In genomic region chr16:57243858-57244248, GRCm38 (mm10) we compare ENCODE assay signal across 8 mouse cellular contexts. TPM values are rescaled to one million over a fixed set of nuclear protein-coding genes. Genes with fewer than 3 reads are reported as not detected.
A peak's percentile ranks its signal among the peaks of the same experiment; 100 is the strongest.
DNase-seq lines count a peak whose midpoint lies in the region; ATAC-seq lines count a peak whose summit lies in the region.

No protein-coding gene starts in this region.

- peak; percentile 71 for DNase-seq in liver
- peak; percentile 72 for DNase-seq in embryo, embryonic 11.5 days (ENCODE audit: low read depth, low spot score)
- DNase-seq in natural killer cell, adult 2 months (ENCODE audit: low spot score in 2 of 2): peak; percentile 41 to 71
- DNase-seq in splenic B cell, adult 2 months (ENCODE audit: low read depth, low spot score): peak; percentile 84

- no peak overlapping the region for H3K4me3 ChIP-seq in liver, embryonic 12.5 days
- H3K4me3 ChIP-seq in kidney, embryonic 14.5 days (ENCODE audit: low read length): no peak overlapping the region
- H3K4me3 ChIP-seq in limb, embryonic 15.5 days: no peak overlapping the region

- no peak for ATAC-seq in liver, embryonic 12.5 days
- peak; percentile 53 for ATAC-seq in granulocyte monocyte progenitor cell, adult 5-6 weeks (replicated peaks; ENCODE audit: poor library complexity, severe bottlenecking)
- peak; percentile 64 for ATAC-seq in kidney, embryonic 14.5 days (ENCODE audit: low FRiP score, low TSS enrichment)
- 0 out of 2 replicates have a peak, but pooled peaks have one; percentile 44 for ATAC-seq in limb, embryonic 15.5 days (ENCODE audit: insufficient number of reproducible peaks, low FRiP score, low TSS enrichment, low read depth)

- no peaks in the 10 kb centered on the region for H3K36me3 ChIP-seq in liver, embryonic 12.5 days
- H3K36me3 ChIP-seq in kidney, embryonic 14.5 days (ENCODE audit: control insufficient read depth, insufficient read depth, low read length): no peaks in the 10 kb centered on the region
- H3K36me3 ChIP-seq in limb, embryonic 15.5 days: no peaks in the 10 kb centered on the region
- H3K36me3 ChIP-seq in splenic B cell, adult 2 months (ENCODE audit: control insufficient read depth, insufficient read depth, low read length, poor library complexity, severe bottlenecking): no peaks in the 10 kb centered on the region

- no peak overlapping the region for H3K9ac ChIP-seq in liver, embryonic 12.5 days
- no peak overlapping the region for H3K9ac ChIP-seq in kidney, embryonic 14.5 days (ENCODE audit: low read depth, low read length)
- H3K9ac ChIP-seq in limb, embryonic 15.5 days: no peak overlapping the region

- H3K9me3 ChIP-seq in liver, embryonic 12.5 days (replicated peaks): no peaks in the 10 kb centered on the region
- no peaks in the 10 kb centered on the region for H3K9me3 ChIP-seq in kidney, embryonic 14.5 days (ENCODE audit: control insufficient read depth, low read length)
- H3K9me3 ChIP-seq in limb, embryonic 15.5 days: no peaks in the 10 kb centered on the region

- H3K27me3 ChIP-seq in liver, embryonic 12.5 days (replicated peaks): no peaks in the 10 kb centered on the region
- H3K27me3 ChIP-seq in kidney, embryonic 14.5 days (ENCODE audit: control insufficient read depth, insufficient read depth, low read length): no peaks in the 10 kb centered on the region
- H3K27me3 ChIP-seq in limb, embryonic 15.5 days: no peaks in the 10 kb centered on the region
- no peaks in the 10 kb centered on the region for H3K27me3 ChIP-seq in splenic B cell, adult 2 months (ENCODE audit: control insufficient read depth, insufficient read depth, low read length, poor library complexity, severe bottlenecking)

- no peaks in the 10 kb centered on the region for H3K4me1 ChIP-seq in liver, embryonic 12.5 days
- H3K4me1 ChIP-seq in kidney, embryonic 14.5 days (ENCODE audit: control insufficient read depth, insufficient read depth, low read length): no peaks in the 10 kb centered on the region
- 0 out of 2 replicates have a peak, but pooled peaks cover 6% of the 10 kb centered on the region for H3K4me1 ChIP-seq in limb, embryonic 15.5 days

- no peak overlapping the region for H3K4me2 ChIP-seq in liver, embryonic 12.5 days
- H3K4me2 ChIP-seq in kidney, embryonic 14.5 days (replicated peaks; ENCODE audit: low read depth, low read length): no peak overlapping the region
- no peak overlapping the region for H3K4me2 ChIP-seq in limb, embryonic 15.5 days

- no peak overlapping the region for H3K27ac ChIP-seq in liver, embryonic 12.5 days
- H3K27ac ChIP-seq in kidney, embryonic 14.5 days (ENCODE audit: low read depth, low read length): no peak overlapping the region
- H3K27ac ChIP-seq in limb, embryonic 15.5 days: 0 out of 2 replicates have a peak overlapping the region, but pooled peaks have one; percentile 62

- WGBS in liver, embryonic 12.5 days (ENCODE audit: insufficient replicate concordance): 4% methylated on average over 6 of the region's 6 CpGs
- WGBS in kidney, embryonic 14.5 days: 8% methylated on average over 6 of the region's 6 CpGs
- WGBS in limb, embryonic 15.5 days: 9% methylated on average over 6 of the region's 6 CpGs

RNA-seq across cellular contexts. Expression of gene Tbc1d23, which starts 12.5 kb away (rescaled TPM):
- 7.5 and 8.2 TPM in 2 replicates for polyA plus RNA-seq in liver, embryonic 12.5 days (2016; fragmentation: Nextera tagmentation; extraction: Ambion mirVana)
- 28.2 and 36.4 TPM in 2 replicates for total RNA-seq in granulocyte monocyte progenitor cell, adult 5-6 weeks (2014; fragmentation: Nextera tagmentation)
- total RNA-seq in granulocyte monocyte progenitor cell, adult 5-6 weeks (2017): 42.3 and 45.7 TPM in 2 replicates
- 28.1 and 31.2 TPM in 2 replicates for polyA plus RNA-seq in kidney, embryonic 14.5 days (2014; fragmentation: Nextera tagmentation; extraction: Ambion mirVana)
- polyA plus RNA-seq in limb, embryonic 15.5 days (2015; fragmentation: Nextera tagmentation; extraction: Ambion mirVana): 34.6 and 36.3 TPM in 2 replicates

RNA-seq across cellular contexts. Expression of gene Tmem30c, which starts 48.8 kb away (rescaled TPM):
- not detected in 2 replicates for polyA plus RNA-seq in liver, embryonic 12.5 days (2016; fragmentation: Nextera tagmentation; extraction: Ambion mirVana)
- total RNA-seq in granulocyte monocyte progenitor cell, adult 5-6 weeks (2014; fragmentation: Nextera tagmentation): not detected in 2 replicates
- total RNA-seq in granulocyte monocyte progenitor cell, adult 5-6 weeks (2017): not detected in 2 replicates
- 0.09 and 0.41 TPM in 2 replicates for polyA plus RNA-seq in kidney, embryonic 14.5 days (2014; fragmentation: Nextera tagmentation; extraction: Ambion mirVana)
- not detected in 2 replicates for polyA plus RNA-seq in limb, embryonic 15.5 days (2015; fragmentation: Nextera tagmentation; extraction: Ambion mirVana)
